Mouse (Mus musculus) CH12.LX (cell line): ENCODE measurements around the gene Nlgn1. TPM values are rescaled to one million over a fixed set of nuclear protein-coding genes. Genes with fewer than 3 reads are reported as not detected.

Experiments
- DNase-seq: peaks from one replicate; pipeline ENCODE4 v3.0.0-alpha.2; 2013; ENCODE audit errors: extremely low read depth
- H3K27ac ChIP-seq: 2 replicates; pipeline ENCODE4 v1.5.1; 2012; ENCODE audit warnings: low read depth, mild to moderate bottlenecking, control low read depth, moderate library complexity; ENCODE audit not compliant: insufficient read depth
- H3K27me3 ChIP-seq: replicated peaks from 2 replicates; pipeline ENCODE3; 2012; ENCODE audit warnings: inconsistent platforms
- H3K36me3 ChIP-seq, 2 experiments: replicated peaks in 1 of 2; 2 replicates each; pipeline versions ENCODE3 to v1.6.1; 2012; ENCODE audit warnings: inconsistent platforms in 1 of 2, low read length in 1 of 2, mild to moderate bottlenecking in 1 of 2, mixed read lengths in 1 of 2, moderate library complexity in 1 of 2; ENCODE audit not compliant: control insufficient read depth in 1 of 2, insufficient read depth in 1 of 2
- H3K4me1 ChIP-seq, 2 experiments: 2 replicates each; pipeline ENCODE4 v1.6.1; 2012; ENCODE audit warnings: inconsistent platforms in 1 of 2, moderate library complexity in 1 of 2; ENCODE audit not compliant: insufficient read depth in 2 of 2, control insufficient read depth in 1 of 2
- H3K4me2 ChIP-seq: 2 replicates; pipeline ENCODE4 v1.6.1; 2012; ENCODE audit warnings: low read depth, mild to moderate bottlenecking, control low read depth; ENCODE audit not compliant: poor library complexity, insufficient read depth, severe bottlenecking
- H3K4me3 ChIP-seq, 3 experiments: fragments of 150-350 bp in 1 of 3; sonication (generic) in 1 of 3; replicated peaks in 1 of 3; 2 replicates each; pipeline versions ENCODE3 to v1.5.1; 2011 to 2012; ENCODE audit warnings: low read depth in 2 of 3, low read length in 2 of 3, mild to moderate bottlenecking in 2 of 3, moderate library complexity in 2 of 3, control low read depth in 1 of 3, improper control_type of control experiment in 1 of 3, inconsistent platforms in 1 of 3, mixed read lengths in 1 of 3; ENCODE audit not compliant: poor library complexity in 1 of 3
- H3K79me2 ChIP-seq: replicated peaks from 2 replicates; pipeline ENCODE4 v1.6.1; 2012; ENCODE audit warnings: mild to moderate bottlenecking, moderate library complexity; ENCODE audit not compliant: control insufficient read depth, poor library complexity, insufficient read depth, severe bottlenecking; ENCODE audit errors: extremely low read depth
- H3K9ac ChIP-seq: 2 replicates; pipeline ENCODE4 v1.6.1; 2012; ENCODE audit warnings: low read depth, mild to moderate bottlenecking, control low read depth, moderate library complexity; ENCODE audit not compliant: insufficient read depth
- H3K9me3 ChIP-seq: replicated peaks from 2 replicates; pipeline ENCODE3; 2012; ENCODE audit warnings: low read length, inconsistent platforms, mixed read lengths
- CHD1 ChIP-seq: IDR thresholded peaks from 2 replicates; pipeline ENCODE4 v1.6.1; 2012; ENCODE audit warnings: low read depth, low read length, improper control_type of control experiment, inconsistent platforms
- CHD2 ChIP-seq: IDR thresholded peaks from 2 replicates; pipeline ENCODE4 v1.6.1; 2011; ENCODE audit warnings: low read length, improper control_type of control experiment
- GABPA ChIP-seq: IDR thresholded peaks from 2 replicates; pipeline ENCODE4 v1.6.1; 2012; ENCODE audit warnings: low read depth, low read length, improper control_type of control experiment, inconsistent platforms; ENCODE audit not compliant: insufficient replicate concordance
- HCFC1 ChIP-seq: IDR thresholded peaks from 2 replicates; pipeline ENCODE4 v1.6.1; 2012; ENCODE audit warnings: low read depth, mild to moderate bottlenecking, inconsistent platforms, low read length, improper control_type of control experiment
- MEF2A ChIP-seq: IDR thresholded peaks from 2 replicates; pipeline ENCODE4 v1.6.1; 2014; ENCODE audit warnings: low read depth, mild to moderate bottlenecking, inconsistent platforms, low read length, improper control_type of control experiment, borderline replicate concordance
- MXI1 ChIP-seq: IDR thresholded peaks from 2 replicates; pipeline ENCODE4 v1.6.1; 2011; ENCODE audit warnings: mild to moderate bottlenecking, low read depth, low read length, improper control_type of control experiment
- MYC ChIP-seq: IDR thresholded peaks from 2 replicates; pipeline ENCODE4 v1.6.1; 2011; ENCODE audit warnings: low read depth, mild to moderate bottlenecking, improper control_type of control experiment, low read length
- NRF1 ChIP-seq: IDR thresholded peaks from 2 replicates; pipeline ENCODE4 v1.6.1; 2014; ENCODE audit warnings: low read depth, mild to moderate bottlenecking, inconsistent platforms, low read length, improper control_type of control experiment, moderate library complexity
- POLR2AphosphoS2 ChIP-seq: IDR thresholded peaks from 2 replicates; pipeline ENCODE4 v1.6.1; 2011; ENCODE audit warnings: low read depth, low read length, improper control_type of control experiment
- RCOR1 ChIP-seq: conservative IDR thresholded peaks from 2 replicates; pipeline ENCODE4 v1.6.1; 2012; ENCODE audit warnings: low read depth, mild to moderate bottlenecking, inconsistent platforms, low read length, improper control_type of control experiment
- TBP ChIP-seq: conservative IDR thresholded peaks from 2 replicates; pipeline ENCODE4 v1.6.1; 2011; ENCODE audit warnings: low read depth, low read length, improper control_type of control experiment
- USF1 ChIP-seq: IDR thresholded peaks from 2 replicates; pipeline ENCODE4 v1.6.1; 2014; ENCODE audit warnings: low read depth, mild to moderate bottlenecking, inconsistent platforms, low read length, improper control_type of control experiment
- ZKSCAN1 ChIP-seq: IDR thresholded peaks from 2 replicates; pipeline ENCODE4 v1.6.1; 2012; ENCODE audit warnings: low read depth, inconsistent platforms, low read length, improper control_type of control experiment, borderline replicate concordance
- dilution Hi-C: fragments of 300-500 bp; cut with MboI; formaldehyde crosslinking; loops from 2 replicates; pipeline ENCODE4 v1.14.3; 2020; ENCODE audit warnings: low sequenced_read_pairs; ENCODE audit not compliant: extremely low pct_unique_long_range_greater_than_20kb, extremely low pct_ligation_motif_present
- in situ Hi-C: fragments of 300-500 bp; cut with MboI; formaldehyde crosslinking; loops from 3 replicates; pipeline ENCODE4 v1.14.3; 2019; ENCODE audit warnings: low sequenced_read_pairs, low pct_ligation_motif_present, low pct_unique_long_range_greater_than_20kb, mixed read lengths
- polyA plus RNA-seq: library from polyadenylated mRNA; unstranded; fragments of >175 nt; gene quantifications from 2 replicates; pipeline ENCODE4 v1.2.1, GENCODE M21; 2012; ENCODE audit warnings: low read depth; ENCODE audit not compliant: insufficient read length
- total RNA-seq, 2 experiments: library from RNA; depleted of rRNA; stranded (reverse); fragments of 300-350 nt in 1 of 2; fragments of >200 nt in 1 of 2; gene quantifications; 2 replicates each; pipeline ENCODE4 v1.2.3; 2012 to 2014

Gene Nlgn1
- total and polyA plus RNA-seq, 3 experiments = not detected

- Histone ChIP-seq H3K4me1 (no peaks in the 10 kb centered on the region), H3K9me3 (peaks cover 50% of the 10 kb centered on the region), H3K79me2 (no peaks in the 10 kb centered on the region), H3K4me2 (no peak overlapping the region), H3K27ac (no peak overlapping the region), H3K36me3 (no peaks in the 10 kb centered on the region), H3K27me3 (no peaks in the 10 kb centered on the region), H3K9ac (no peak overlapping the region), H3K4me3 (no peak overlapping the region)
- DNase-seq = no peak
- dilution Hi-C loops (no loop called here), in situ Hi-C loops (no loop called here)
- no peak for TF ChIP-seq TBP
- TF ChIP-seq HCFC1 = no peak
- no peak for TF ChIP-seq POLR2AphosphoS2
- no peak for TF ChIP-seq MYC
- TF ChIP-seq NRF1 = no peak
- no peak for TF ChIP-seq ZKSCAN1
- no peak for TF ChIP-seq CHD1
- TF ChIP-seq GABPA = no peak
- no peak for TF ChIP-seq MEF2A
- TF ChIP-seq MXI1 = no peak
- no peak for TF ChIP-seq USF1
These were observed 841 bp downstream of the Nlgn1 start for GRCm38 (mm10) chr3:26331177-26332061.

- dilution Hi-C loops (no loop called here), in situ Hi-C loops (no loop called here)
- no peak overlapping the region for H3K4me3 ChIP-seq
- H3K9me3 ChIP-seq = peaks cover 52% of the 10 kb centered on the region
- no peaks in the 10 kb centered on the region for H3K36me3 ChIP-seq
- no peaks in the 10 kb centered on the region for H3K27me3 ChIP-seq
- no peak overlapping the region for H3K4me2 ChIP-seq
- no peaks in the 10 kb centered on the region for H3K79me2 ChIP-seq
- H3K4me1 ChIP-seq = no peaks in the 10 kb centered on the region
- no peak for TF ChIP-seq NRF1
- no peak for TF ChIP-seq RCOR1
- TF ChIP-seq CHD2 = no peak
- H3K9ac ChIP-seq = no peak overlapping the region
- H3K27ac ChIP-seq = no peak overlapping the region
- DNase-seq = no peak
These were observed 1.4 kb downstream of the Nlgn1 start for GRCm38 (mm10) chr3:26330863-26331176.
